Mouse (Mus musculus) lung, postnatal 0 days (tissue): ENCODE measurements around the gene Rnf208. TPM values are rescaled to one million over a fixed set of nuclear protein-coding genes. Genes with fewer than 3 reads are reported as not detected.

ENCODE experiments used
- ATAC-seq: fragments of 200-750 bp; cut with Nextera tagmentation; 2 replicates; pipeline ENCODE4 v1.8.0; 2017; ENCODE audit warnings: moderate library complexity
- DNase-seq: peaks from one replicate; pipeline ENCODE4 v3.0.0-alpha.2; 2016; ENCODE audit warnings: low spot score
- H3K27ac ChIP-seq: fragments of 300-500 bp; sonication (generic); 2 replicates; pipeline ENCODE4 v1.5.1; 2014; ENCODE audit warnings: antibody characterized with exemption, mild to moderate bottlenecking, low read length, mixed read lengths
- H3K27me3 ChIP-seq: fragments of 300-500 bp; sonication (generic); replicated peaks from 2 replicates; pipeline ENCODE4 v1.6.1; 2014; ENCODE audit warnings: low read length, mixed read lengths; ENCODE audit not compliant: insufficient read depth
- H3K36me3 ChIP-seq: fragments of 300-500 bp; sonication (generic); 2 replicates; pipeline ENCODE4 v1.6.1; 2014; ENCODE audit warnings: low read length, mixed read lengths; ENCODE audit not compliant: insufficient read depth
- H3K4me1 ChIP-seq: fragments of 300-500 bp; sonication (generic); 2 replicates; pipeline ENCODE4 v1.6.1; 2014; ENCODE audit warnings: antibody characterized with exemption, low read depth, low read length, mixed read lengths; ENCODE audit not compliant: insufficient read depth
- H3K4me2 ChIP-seq: fragments of 300-500 bp; sonication (generic); replicated peaks from 2 replicates; pipeline ENCODE4 v1.6.1; 2014; ENCODE audit warnings: low read depth, mild to moderate bottlenecking, low read length, moderate library complexity, mixed read lengths
- H3K4me3 ChIP-seq: fragments of 300-500 bp; sonication (generic); 2 replicates; pipeline ENCODE4 v1.5.1; 2014; ENCODE audit warnings: low read depth, low read length
- H3K9ac ChIP-seq: fragments of 300-500 bp; sonication (generic); replicated peaks from 2 replicates; pipeline ENCODE4 v1.6.1; 2014; ENCODE audit warnings: low read depth, mild to moderate bottlenecking
- H3K9me3 ChIP-seq: fragments of 300-500 bp; sonication (generic); 2 replicates; pipeline ENCODE4 v1.6.1; 2016; ENCODE audit warnings: low read length, mixed read lengths
- CTCF ChIP-seq: IDR thresholded peaks from 2 replicates; pipeline ENCODE4 v1.5.1; 2016; ENCODE audit warnings: antibody characterized with exemption, mild to moderate bottlenecking
- EP300 ChIP-seq: IDR thresholded peaks from 2 replicates; pipeline ENCODE4 v1.6.1; 2016; ENCODE audit warnings: antibody characterized with exemption, mild to moderate bottlenecking, control low read depth
- WGBS: fragments of 180-500 bp; shearing (Covaris S2); extraction: QIAGEN DNeasy Blood & Tissue Kit; methylation state at CpG from one replicate; pipeline ENCODE4 v1.1.7; 2014; 5-methylcytosine and 5-hydroxymethylcytosine counted together
- polyA plus RNA-seq: library from polyadenylated mRNA; unstranded; fragments of >200 nt; fragmentation: Nextera tagmentation; extraction: Ambion mirVana; gene quantifications from 2 replicates; pipeline ENCODE4 v1.2.1, GENCODE M21; 2015

The Rnf208 gene
- polyA plus RNA-seq, 1 experiment from 2014 or later = 3.4 TPM

GRCm38 (mm10) chr2:25196172-25196954 is 45.7 kb upstream of the Rnf208 start, which contains the start of gene Tor4a:
Gene Tor4a (minus strand): TSS chr2:25196886.
- no peaks in the 10 kb centered on the region for H3K27me3 ChIP-seq
- ATAC-seq (peak; percentile 87), DNase-seq (peak; percentile 95)
- peaks cover 18% of the 10 kb centered on the region for H3K4me1 ChIP-seq
- TF ChIP-seq EP300 (peak; percentile 78), CTCF (no peak)
- peaks cover 23% of the 10 kb centered on the region; the same call in 1 of the 2 replicates for H3K36me3 ChIP-seq
- peak within 1 kb of the TSS; percentile 91 for H3K27ac ChIP-seq
- no peaks in the 10 kb centered on the region for H3K9me3 ChIP-seq
- peak within 1 kb of the TSS; percentile 29; the same call in 1 of the 2 replicates for H3K9ac ChIP-seq
- peak within 1 kb of the TSS; percentile 36 for H3K4me3 ChIP-seq
- peak within 1 kb of the TSS; percentile 62 for H3K4me2 ChIP-seq
- WGBS = 5% methylated on average over 7 of the region's 8 CpGs

- H3K27ac ChIP-seq = peak overlapping the region; percentile 91
- DNase-seq (peak; percentile 75), ATAC-seq (peak; percentile 38)
- no peaks in the 10 kb centered on the region for H3K9me3 ChIP-seq
- H3K4me2 ChIP-seq = peak overlapping the region; percentile 62
- no peaks in the 10 kb centered on the region for H3K27me3 ChIP-seq
- TF ChIP-seq EP300 (no peak), CTCF (no peak; the same call in 1 of the 2 replicates)
- 21% methylated on average over 2 of the region's 2 CpGs for WGBS
- H3K4me3 ChIP-seq = peak overlapping the region; percentile 36; the same call in 1 of the 2 replicates
- peaks cover 28% of the 10 kb centered on the region for H3K36me3 ChIP-seq
- no peak overlapping the region for H3K9ac ChIP-seq
- H3K4me1 ChIP-seq = peaks cover 18% of the 10 kb centered on the region
These were observed 44.9 kb upstream of the Rnf208 start for GRCm38 (mm10) chr2:25197191-25197590.

- peaks cover 34% of the 10 kb centered on the region for H3K36me3 ChIP-seq
- no peak overlapping the region for H3K9ac ChIP-seq
- peaks cover 18% of the 10 kb centered on the region for H3K4me1 ChIP-seq
- ATAC-seq (no peak), DNase-seq (no peak)
- TF ChIP-seq CTCF (no peak), EP300 (no peak)
- no peak overlapping the region for H3K4me3 ChIP-seq
- no peak overlapping the region for H3K4me2 ChIP-seq
- no peaks in the 10 kb centered on the region for H3K27me3 ChIP-seq
- no peaks in the 10 kb centered on the region for H3K9me3 ChIP-seq
- peak overlapping the region; percentile 91; the same call in 1 of the 2 replicates for H3K27ac ChIP-seq
These were observed 44.1 kb upstream of the Rnf208 start for GRCm38 (mm10) chr2:25197946-25198345.

- ATAC-seq (no peak), DNase-seq (no peak)
- H3K27me3 ChIP-seq = no peaks in the 10 kb centered on the region
- H3K4me1 ChIP-seq = peaks cover 10% of the 10 kb centered on the region; the same call in 1 of the 2 replicates
- H3K9me3 ChIP-seq = no peaks in the 10 kb centered on the region
- peaks cover 43% of the 10 kb centered on the region for H3K36me3 ChIP-seq
- no peak for TF ChIP-seq EP300
- no peak for TF ChIP-seq CTCF
- H3K9ac ChIP-seq = no peak overlapping the region
- no peak overlapping the region for H3K4me3 ChIP-seq
- no peak overlapping the region for H3K4me2 ChIP-seq
- WGBS = 95% methylated on average over 2 of the region's 2 CpGs
- H3K27ac ChIP-seq = no peak overlapping the region
These were observed 41.4 kb upstream of the Rnf208 start for GRCm38 (mm10) chr2:25200631-25201030.

DNA sequence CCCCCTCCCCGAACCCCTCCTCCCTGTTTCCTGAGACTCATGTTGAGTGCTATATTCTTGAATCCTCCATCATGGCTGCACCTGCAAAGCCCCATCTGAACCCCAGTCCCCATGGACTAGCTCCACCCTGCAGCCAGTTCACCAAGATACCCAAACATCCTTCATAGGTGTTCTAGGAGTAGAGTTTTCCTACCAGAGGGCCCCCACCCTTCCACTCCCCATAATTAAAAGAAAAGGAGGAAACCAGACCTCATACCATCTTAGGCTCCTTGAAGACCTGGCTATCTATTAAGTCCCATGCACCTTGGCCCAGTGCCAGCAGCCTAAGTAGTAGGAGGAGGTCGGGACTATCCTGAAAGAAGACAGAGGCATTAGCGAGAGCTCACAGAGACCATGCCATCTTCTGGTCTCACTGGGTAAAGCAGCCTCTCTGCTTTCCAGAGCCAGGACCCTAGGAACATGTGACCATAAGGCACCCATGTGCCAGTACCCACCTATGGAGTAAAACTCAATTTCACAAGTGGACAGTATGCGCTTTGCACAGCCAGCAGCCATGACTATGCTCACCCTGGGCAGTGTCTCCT is 38.3 kb upstream of the Rnf208 start:
- no peak for TF ChIP-seq EP300
- peak; percentile 52 for TF ChIP-seq CTCF
- no peak for ATAC-seq
- Histone ChIP-seq H3K36me3 (peaks cover 42% of the 10 kb centered on the region), H3K9me3 (no peaks in the 10 kb centered on the region), H3K4me1 (no peaks in the 10 kb centered on the region), H3K9ac (no peak overlapping the region), H3K4me3 (no peak overlapping the region), H3K27ac (no peak overlapping the region), H3K4me2 (no peak overlapping the region), H3K27me3 (no peaks in the 10 kb centered on the region)
- DNase-seq = no peak
- WGBS = 54% methylated on average over 4 of the region's 4 CpGs

- Histone ChIP-seq H3K27ac (no peak overlapping the region), H3K9me3 (no peaks in the 10 kb centered on the region), H3K36me3 (peaks cover 13% of the 10 kb centered on the region), H3K4me2 (no peak overlapping the region), H3K4me3 (no peak overlapping the region), H3K9ac (no peak overlapping the region), H3K4me1 (peaks cover 6% of the 10 kb centered on the region; the same call in 1 of the 2 replicates), H3K27me3 (no peaks in the 10 kb centered on the region)
- no peak for DNase-seq
- 85% methylated on average over 1 of the region's 1 CpGs for WGBS
- TF ChIP-seq CTCF (no peak), EP300 (no peak)
- ATAC-seq = no peak
These were observed 34.5 kb upstream of the Rnf208 start for GRCm38 (mm10) chr2:25207593-25207992.
